Mouse (Mus musculus): Measurements from ENCODE around the gene Tmem201. TPM values are rescaled to one million over a fixed set of nuclear protein-coding genes. Genes with fewer than 3 reads are reported as not detected.

The Tmem201 gene
- polyA plus RNA-seq, 1 experiment from 2014 or later: 8.7 TPM

GRCm38 (mm10) chr4:149733748-149734147, 4.1 kb downstream of the Tmem201 start:
- ATAC-seq: no peak
- Histone ChIP-seq H3K4me2 (replicated peaks; ENCODE audit: low read depth) (no peak overlapping the region), H3K9ac (ENCODE audit: low read depth, low read length) (no peak overlapping the region), H3K27ac (ENCODE audit: low read depth, low read length) (no peak overlapping the region), H3K4me3 (ENCODE audit: low read depth, low read length) (no peak overlapping the region), H3K9me3 (ENCODE audit: control insufficient read depth) (no peaks in the 10 kb centered on the region), H3K27me3 (replicated peaks; ENCODE audit: control insufficient read depth, insufficient read depth, low read length) (no peaks in the 10 kb centered on the region), H3K4me1 (replicated peaks; ENCODE audit: control insufficient read depth, insufficient read depth, low read length) (peaks cover 11% of the 10 kb centered on the region; the same call in 1 of the 2 replicates), H3K36me3 (ENCODE audit: control insufficient read depth, insufficient read depth) (peaks cover 25% of the 10 kb centered on the region)
- WGBS: 66% methylated on average over 6 of the region's 6 CpGs
- no peak for TF ChIP-seq CTCF (IDR thresholded peaks at IDR 0.05; ENCODE audit: low read depth)

- 50% methylated on average over 10 of the region's 10 CpGs for WGBS
- peaks cover 11% of the 10 kb centered on the region; the same call in 1 of the 2 replicates for H3K4me1 ChIP-seq (replicated peaks; ENCODE audit: control insufficient read depth, insufficient read depth, low read length)
- TF ChIP-seq CTCF (IDR thresholded peaks at IDR 0.05; ENCODE audit: low read depth): no peak
- no peak overlapping the region for H3K27ac ChIP-seq (ENCODE audit: low read depth, low read length)
- H3K4me3 ChIP-seq (ENCODE audit: low read depth, low read length): no peak overlapping the region
- ATAC-seq: no peak
- no peak overlapping the region for H3K9ac ChIP-seq (ENCODE audit: low read depth, low read length)
- peaks cover 33% of the 10 kb centered on the region for H3K36me3 ChIP-seq (ENCODE audit: control insufficient read depth, insufficient read depth)
- H3K9me3 ChIP-seq (ENCODE audit: control insufficient read depth): no peaks in the 10 kb centered on the region
- H3K27me3 ChIP-seq (replicated peaks; ENCODE audit: control insufficient read depth, insufficient read depth, low read length): no peaks in the 10 kb centered on the region
- H3K4me2 ChIP-seq (replicated peaks; ENCODE audit: low read depth): no peak overlapping the region
These were observed 5.0 kb downstream of the Tmem201 start for GRCm38 (mm10) chr4:149732800-149733199.

GRCm38 (mm10) chr4:149732313-149732712, 5.5 kb downstream of the Tmem201 start:
- Histone ChIP-seq H3K9me3 (ENCODE audit: control insufficient read depth) (no peaks in the 10 kb centered on the region), H3K4me2 (replicated peaks; ENCODE audit: low read depth) (no peak overlapping the region), H3K27me3 (replicated peaks; ENCODE audit: control insufficient read depth, insufficient read depth, low read length) (no peaks in the 10 kb centered on the region), H3K4me1 (replicated peaks; ENCODE audit: control insufficient read depth, insufficient read depth, low read length) (peaks cover 11% of the 10 kb centered on the region; the same call in 1 of the 2 replicates), H3K9ac (ENCODE audit: low read depth, low read length) (no peak overlapping the region), H3K36me3 (ENCODE audit: control insufficient read depth, insufficient read depth) (peaks cover 38% of the 10 kb centered on the region), H3K4me3 (ENCODE audit: low read depth, low read length) (no peak overlapping the region), H3K27ac (ENCODE audit: low read depth, low read length) (no peak overlapping the region)
- 77% methylated on average over 3 of the region's 3 CpGs for WGBS
- ATAC-seq: no peak
- TF ChIP-seq CTCF (IDR thresholded peaks at IDR 0.05; ENCODE audit: low read depth): no peak

GRCm38 (mm10) chr4:149730827-149731226, 7.0 kb downstream of the Tmem201 start:
- no peak for TF ChIP-seq CTCF (IDR thresholded peaks at IDR 0.05; ENCODE audit: low read depth)

GRCm38 (mm10) chr4:149728810-149729209, 9.0 kb downstream of the Tmem201 start:
- WGBS: 79% methylated on average over 8 of the region's 8 CpGs
- Histone ChIP-seq H3K36me3 (ENCODE audit: control insufficient read depth, insufficient read depth) (peaks cover 64% of the 10 kb centered on the region), H3K27me3 (replicated peaks; ENCODE audit: control insufficient read depth, insufficient read depth, low read length) (no peaks in the 10 kb centered on the region), H3K9me3 (ENCODE audit: control insufficient read depth) (no peaks in the 10 kb centered on the region), H3K4me1 (replicated peaks; ENCODE audit: control insufficient read depth, insufficient read depth, low read length) (peaks cover 3% of the 10 kb centered on the region; the same call in 1 of the 2 replicates), H3K9ac (ENCODE audit: low read depth, low read length) (no peak overlapping the region), H3K27ac (ENCODE audit: low read depth, low read length) (no peak overlapping the region), H3K4me2 (replicated peaks; ENCODE audit: low read depth) (no peak overlapping the region), H3K4me3 (ENCODE audit: low read depth, low read length) (no peak overlapping the region)
- TF ChIP-seq CTCF (IDR thresholded peaks at IDR 0.05; ENCODE audit: low read depth): no peak
- no peak for ATAC-seq

More at GRCm38 (mm10) chr4:149730827-149731226, 7.0 kb downstream of the Tmem201 start:
- Histone ChIP-seq H3K4me2 (replicated peaks; ENCODE audit: low read depth) (no peak overlapping the region), H3K9ac (ENCODE audit: low read depth, low read length) (no peak overlapping the region), H3K27me3 (replicated peaks; ENCODE audit: control insufficient read depth, insufficient read depth, low read length) (no peaks in the 10 kb centered on the region), H3K27ac (ENCODE audit: low read depth, low read length) (peak overlapping the region; percentile 35; the same call in 1 of the 2 replicates), H3K4me1 (replicated peaks; ENCODE audit: control insufficient read depth, insufficient read depth, low read length) (peaks cover 3% of the 10 kb centered on the region; the same call in 1 of the 2 replicates), H3K4me3 (ENCODE audit: low read depth, low read length) (no peak overlapping the region), H3K36me3 (ENCODE audit: control insufficient read depth, insufficient read depth) (peaks cover 52% of the 10 kb centered on the region), H3K9me3 (ENCODE audit: control insufficient read depth) (no peaks in the 10 kb centered on the region)
- WGBS: 52% methylated on average over 7 of the region's 7 CpGs
- ATAC-seq: 0 out of 2 replicates have a peak, but pooled peaks have one; percentile 32

GRCm38 (mm10) chr4:149727636-149728035, 10.2 kb downstream of the Tmem201 start:
- no peaks in the 10 kb centered on the region for H3K9me3 ChIP-seq (ENCODE audit: control insufficient read depth)
- no peaks in the 10 kb centered on the region for H3K27me3 ChIP-seq (replicated peaks; ENCODE audit: control insufficient read depth, insufficient read depth, low read length)
- peaks cover 3% of the 10 kb centered on the region; the same call in 1 of the 2 replicates for H3K4me1 ChIP-seq (replicated peaks; ENCODE audit: control insufficient read depth, insufficient read depth, low read length)
- WGBS: 92% methylated on average over 5 of the region's 5 CpGs
- no peak for TF ChIP-seq CTCF (IDR thresholded peaks at IDR 0.05; ENCODE audit: low read depth)
- H3K4me3 ChIP-seq (ENCODE audit: low read depth, low read length): no peak overlapping the region
- no peak for ATAC-seq
- H3K4me2 ChIP-seq (replicated peaks; ENCODE audit: low read depth): no peak overlapping the region
- no peak overlapping the region for H3K27ac ChIP-seq (ENCODE audit: low read depth, low read length)
- peaks cover 69% of the 10 kb centered on the region for H3K36me3 ChIP-seq (ENCODE audit: control insufficient read depth, insufficient read depth)
- H3K9ac ChIP-seq (ENCODE audit: low read depth, low read length): no peak overlapping the region
